Mouse (Mus musculus): ENCODE measurements around the gene Fam173b. TPM values are rescaled to one million over a fixed set of nuclear protein-coding genes. Genes with fewer than 3 reads are reported as not detected.

The Fam173b gene
- 4.8 and 6.7 TPM in 2 replicates for polyA plus RNA-seq (2012; rRNA removed)
- polyA plus RNA-seq (2014; fragmentation: Nextera tagmentation; extraction: Ambion mirVana), result 7.9 and 9.0 TPM in 2 replicates

- under 1% methylated on average over 63 of the region's 63 CpGs for WGBS (ENCODE audit: insufficient replicate concordance)
- DNase-seq (ENCODE audit: low read depth in 3 of 3, low spot score in 3 of 3), result peak; percentile 96 to 98 (median 97)
- peak within 1 kb of the TSS; percentile 94 for H3K9ac ChIP-seq (replicated peaks)
- peak within 1 kb of the TSS; percentile 75 to 99 for H3K4me3 ChIP-seq (ENCODE audit: insufficient read depth in 1 of 2, low read depth in 2 of 2, low read length in 2 of 2)
- H3K9me3 ChIP-seq (ENCODE audit: control insufficient read depth, low read length), result no peaks in the 10 kb centered on the region
- peak; percentile 87 for ATAC-seq (ENCODE audit: insufficient read depth)
- H3K36me3 ChIP-seq (replicated peaks; ENCODE audit: control insufficient read depth, insufficient read depth, low read depth), result peaks cover 9% of the 10 kb centered on the region
- peak within 1 kb of the TSS; percentile 82 for H3K27ac ChIP-seq
- TF ChIP-seq CTCF (IDR thresholded peaks at IDR 0.05; ENCODE audit: low read depth) (peak; percentile 1; the same call in 1 of the 2 replicates), EP300 (IDR thresholded peaks at IDR 0.05; ENCODE audit: low read depth) (peak; percentile 67)
- peak within 1 kb of the TSS; percentile 91 for H3K4me2 ChIP-seq (ENCODE audit: low read depth)
- no peaks in the 10 kb centered on the region for H3K27me3 ChIP-seq (ENCODE audit: control insufficient read depth, insufficient read depth, low read length)
- peaks cover 6 to 17% of the 10 kb centered on the region in 2 experiments; a peak in 3 of 4 replicates for H3K4me1 ChIP-seq (replicated peaks; ENCODE audit: control insufficient read depth in 2 of 2, insufficient read depth in 2 of 2, low read length in 1 of 2)
Observed at GRCm38 (mm10) chr15:31601646-31602374, at the start of gene Fam173b, which contains the start of gene Cct5. Gene Fam173b, plus strand, starts transcription at chr15:31601852. Gene Cct5, minus strand, starts transcription at chr15:31601804.

GRCm38 (mm10) chr15:31554855-31555254, 46.8 kb upstream of the Fam173b start:
- 27% methylated on average over 2 of the region's 2 CpGs for WGBS (ENCODE audit: insufficient replicate concordance)
- ATAC-seq (ENCODE audit: insufficient read depth), result no peak
- Histone ChIP-seq H3K9me3 (ENCODE audit: control insufficient read depth, low read length) (no peaks in the 10 kb centered on the region), H3K27me3 (ENCODE audit: control insufficient read depth, insufficient read depth, low read length) (no peaks in the 10 kb centered on the region), H3K36me3 (replicated peaks; ENCODE audit: control insufficient read depth, insufficient read depth, low read depth) (no peaks in the 10 kb centered on the region), H3K4me3 (ENCODE audit: insufficient read depth in 1 of 2, low read depth in 2 of 2, low read length in 2 of 2) (no peak overlapping the region), H3K4me2 (ENCODE audit: low read depth) (no peak overlapping the region), H3K4me1 (replicated peaks; ENCODE audit: control insufficient read depth in 2 of 2, insufficient read depth in 2 of 2, low read length in 1 of 2) (no peaks in the 10 kb centered on the region), H3K9ac (replicated peaks) (no peak overlapping the region), H3K27ac (no peak overlapping the region)
- DNase-seq (ENCODE audit: low read depth in 3 of 3, low spot score in 3 of 3), result no peak
- TF ChIP-seq EP300 (IDR thresholded peaks at IDR 0.05; ENCODE audit: low read depth) (no peak), CTCF (IDR thresholded peaks at IDR 0.05; ENCODE audit: low read depth) (no peak)

- H3K9ac ChIP-seq (replicated peaks), result no peak overlapping the region
- no peaks in the 10 kb centered on the region for H3K9me3 ChIP-seq (ENCODE audit: control insufficient read depth, low read length)
- no peaks in the 10 kb centered on the region for H3K27me3 ChIP-seq (ENCODE audit: control insufficient read depth, insufficient read depth, low read length)
- ATAC-seq (ENCODE audit: insufficient read depth), result no peak
- H3K4me1 ChIP-seq (replicated peaks; ENCODE audit: control insufficient read depth in 2 of 2, insufficient read depth in 2 of 2, low read length in 1 of 2), result peaks cover 0 to 2% of the 10 kb centered on the region in 2 experiments; a peak in 1 of 4 replicates
- no peaks in the 10 kb centered on the region for H3K36me3 ChIP-seq (replicated peaks; ENCODE audit: control insufficient read depth, insufficient read depth, low read depth)
- TF ChIP-seq EP300 (IDR thresholded peaks at IDR 0.05; ENCODE audit: low read depth) (no peak), CTCF (IDR thresholded peaks at IDR 0.05; ENCODE audit: low read depth) (no peak)
- H3K27ac ChIP-seq, result no peak overlapping the region
- 79% methylated on average over 6 of the region's 6 CpGs for WGBS (ENCODE audit: insufficient replicate concordance)
- DNase-seq (ENCODE audit: low read depth in 3 of 3, low spot score in 3 of 3), result no peak
- no peak overlapping the region for H3K4me2 ChIP-seq (ENCODE audit: low read depth)
- no peak overlapping the region for H3K4me3 ChIP-seq (ENCODE audit: insufficient read depth in 1 of 2, low read depth in 2 of 2, low read length in 2 of 2)
Observed at GRCm38 (mm10) chr15:31561390-31561789, 40.3 kb upstream of the Fam173b start.

GRCm38 (mm10) chr15:31561976-31562375, 39.7 kb upstream of the Fam173b start:
- Histone ChIP-seq H3K27me3 (ENCODE audit: control insufficient read depth, insufficient read depth, low read length) (no peaks in the 10 kb centered on the region), H3K4me3 (ENCODE audit: insufficient read depth in 1 of 2, low read depth in 2 of 2, low read length in 2 of 2) (no peak overlapping the region), H3K9ac (replicated peaks) (no peak overlapping the region), H3K4me1 (replicated peaks; ENCODE audit: control insufficient read depth in 2 of 2, insufficient read depth in 2 of 2, low read length in 1 of 2) (peaks cover 0 to 2% of the 10 kb centered on the region in 2 experiments; a peak in 1 of 4 replicates), H3K27ac (no peak overlapping the region), H3K4me2 (ENCODE audit: low read depth) (no peak overlapping the region), H3K36me3 (replicated peaks; ENCODE audit: control insufficient read depth, insufficient read depth, low read depth) (no peaks in the 10 kb centered on the region), H3K9me3 (ENCODE audit: control insufficient read depth, low read length) (no peaks in the 10 kb centered on the region)
- 84% methylated on average over 4 of the region's 4 CpGs for WGBS (ENCODE audit: insufficient replicate concordance)
- DNase-seq (ENCODE audit: low read depth in 3 of 3, low spot score in 3 of 3) (no peak), ATAC-seq (ENCODE audit: insufficient read depth) (no peak)
- TF ChIP-seq CTCF (IDR thresholded peaks at IDR 0.05; ENCODE audit: low read depth) (no peak), EP300 (IDR thresholded peaks at IDR 0.05; ENCODE audit: low read depth) (no peak)

GRCm38 (mm10) chr15:31562847-31563246, 38.8 kb upstream of the Fam173b start:
- Histone ChIP-seq H3K4me1 (replicated peaks; ENCODE audit: control insufficient read depth in 2 of 2, insufficient read depth in 2 of 2, low read length in 1 of 2) (peaks cover 0 to 5% of the 10 kb centered on the region in 2 experiments; a peak in 2 of 4 replicates), H3K27me3 (ENCODE audit: control insufficient read depth, insufficient read depth, low read length) (no peaks in the 10 kb centered on the region), H3K27ac (no peak overlapping the region), H3K36me3 (replicated peaks; ENCODE audit: control insufficient read depth, insufficient read depth, low read depth) (no peaks in the 10 kb centered on the region), H3K9me3 (ENCODE audit: control insufficient read depth, low read length) (no peaks in the 10 kb centered on the region), H3K4me3 (ENCODE audit: insufficient read depth in 1 of 2, low read depth in 2 of 2, low read length in 2 of 2) (no peak overlapping the region), H3K4me2 (ENCODE audit: low read depth) (no peak overlapping the region), H3K9ac (replicated peaks) (no peak overlapping the region)
- no peak for ATAC-seq (ENCODE audit: insufficient read depth)
- no peak for TF ChIP-seq EP300 (IDR thresholded peaks at IDR 0.05; ENCODE audit: low read depth)
- no peak for TF ChIP-seq CTCF (IDR thresholded peaks at IDR 0.05; ENCODE audit: low read depth)
- no peak for DNase-seq (ENCODE audit: low read depth in 3 of 3, low spot score in 3 of 3)
- WGBS (ENCODE audit: insufficient replicate concordance), result 24% methylated on average over 8 of the region's 8 CpGs
